Comparison of ENCODE assay signal across 9 mouse cellular contexts in genomic region chr13:78171320-78171719, GRCm38 (mm10). TPM values are rescaled to one million over a fixed set of nuclear protein-coding genes. Genes with fewer than 3 reads are reported as not detected.
A peak's percentile ranks its signal among the peaks of the same experiment; 100 is the strongest.
DNase-seq lines count a peak whose midpoint lies in the region; ATAC-seq and TF ChIP-seq lines count a peak whose summit lies in the region.
"Had no signal": no experiment of that assay in that cellular context is flagged by ENCODE, and none has a peak within 500 bp of the region (broad histone marks: within the 10 kb centered on the region; RNA-seq: fewer than 3 reads in every experiment).

No protein-coding gene starts in this region.

- 6% methylated on average over 15 of the region's 15 CpGs for WGBS in forebrain, embryonic 14.5 days

- H3K36me3 ChIP-seq in forebrain, embryonic 14.5 days (ENCODE audit: control insufficient read depth, insufficient read depth, low read length), result no peaks in the 10 kb centered on the region
- H3K36me3 ChIP-seq: lung, embryonic 15.5 days had no signal

- peak; percentile 33; the same call in 1 of the 2 replicates for ATAC-seq in forebrain, embryonic 14.5 days
- ATAC-seq in megakaryocyte-erythroid progenitor cell, adult 5-6 weeks (replicated peaks; ENCODE audit: low FRiP score, low TSS enrichment, poor library complexity, severe bottlenecking), result peak; percentile 83

- H3K9me3 ChIP-seq in forebrain, embryonic 14.5 days (replicated peaks; ENCODE audit: control insufficient read depth, low read length), result no peaks in the 10 kb centered on the region
- H3K9me3 ChIP-seq: lung, embryonic 15.5 days had no signal

- H3K9ac ChIP-seq in forebrain, embryonic 14.5 days (ENCODE audit: low read length), result peak overlapping the region; percentile 60
- H3K9ac ChIP-seq: lung, embryonic 15.5 days had no signal

- H3K4me2 ChIP-seq in forebrain, embryonic 14.5 days (ENCODE audit: low read length), result peak overlapping the region; percentile 51
- H3K4me2 ChIP-seq: lung, embryonic 15.5 days had no signal

- peak overlapping the region; percentile 81 for H3K27ac ChIP-seq in layer of hippocampus, adult 2 months
- peak overlapping the region; percentile 86 for H3K27ac ChIP-seq in forebrain, embryonic 14.5 days (ENCODE audit: low read depth, low read length)
- H3K27ac ChIP-seq: lung, embryonic 15.5 days had no signal

- H3K4me1 ChIP-seq in forebrain, embryonic 14.5 days (ENCODE audit: control insufficient read depth, insufficient read depth, low read length), result 0 out of 2 replicates have a peak, but pooled peaks cover 2% of the 10 kb centered on the region

- H3K4me3 ChIP-seq in layer of hippocampus, adult 2 months, result peak overlapping the region; percentile 43
- H3K4me3 ChIP-seq in forebrain, embryonic 14.5 days (ENCODE audit: low read depth, low read length), result peak overlapping the region; percentile 15
- H3K4me3 ChIP-seq: lung, embryonic 15.5 days had no signal

- DNase-seq in layer of hippocampus, adult 2 months (ENCODE audit: low spot score in 2 of 2), result no peak
- DNase-seq in layer of hippocampus, adult 9-11 months, result no peak
- peak; percentile 48 for DNase-seq in adrenal gland, postnatal 25 days
- DNase-seq in forebrain, embryonic 14.5 days (ENCODE audit: low spot score), result peak; percentile 55
- DNase-seq in spleen, postnatal 14 days (ENCODE audit: low spot score in 2 of 2), result no peak
- no peak for DNase-seq in layer of hippocampus, adult 8-10 months (ENCODE audit: low spot score in 2 of 2)
- no peak for DNase-seq in T-cell, adult 2 months (ENCODE audit: low spot score)

- TF ChIP-seq CTCF in layer of hippocampus, adult 2 months (conservative IDR thresholded peaks at IDR 0.05), result no peak

- H3K27me3 ChIP-seq in forebrain, embryonic 14.5 days (replicated peaks; ENCODE audit: control insufficient read depth, insufficient read depth, low read length), result peaks cover 59% of the 10 kb centered on the region

RNA-seq across cellular contexts. Expression of gene Nr2f1, which starts 28.2 kb away (rescaled TPM):
- 10 to 100 TPM; 89.4 to 98.1 TPM for total RNA-seq in layer of hippocampus, adult 2 months (2021)
- total RNA-seq in adrenal gland, postnatal 25 days (2021), result 17.5 and 28.8 TPM in 2 replicates
- 75.7 and 82.0 TPM in 2 replicates for polyA plus RNA-seq in forebrain, embryonic 14.5 days (2014; fragmentation: Nextera tagmentation; extraction: Ambion mirVana)
- not detected in 2 replicates for total RNA-seq in megakaryocyte-erythroid progenitor cell, adult 5-6 weeks (2014; fragmentation: Nextera tagmentation)
- total RNA-seq in megakaryocyte-erythroid progenitor cell, adult 5-6 weeks (2017), result not detected in 2 replicates
- 10 to 100 TPM; 75.7 to 85.1 (median 81.4) TPM for total RNA-seq in layer of hippocampus, adult 8-10 months (2022)

Comparison
In these comparisons a context has a peak if more than half of its experiments do, and no peak if none do; other contexts are left out.
1. DNase-seq: peak in adrenal gland, postnatal 25 days (single experiment) and forebrain, embryonic 14.5 days (single experiment); none in layer of hippocampus, adult 2 months (0 of 2), layer of hippocampus, adult 9-11 months (single experiment), spleen, postnatal 14 days (0 of 2), layer of hippocampus, adult 8-10 months (0 of 2) and T-cell, adult 2 months (single experiment).
2. RNA of gene Nr2f1, which starts 28.2 kb away (total RNA-seq): 89.4 to 98.1 TPM in layer of hippocampus, adult 2 months, 75.7 to 85.1 TPM in layer of hippocampus, adult 8-10 months and 17.5 to 28.8 TPM in adrenal gland, postnatal 25 days; not detected in megakaryocyte-erythroid progenitor cell, adult 5-6 weeks; every median in the first group is over 10 times any median in the second.